Mouse (Mus musculus): ENCODE data around the gene Atrnl1. TPM values are rescaled to one million over a fixed set of nuclear protein-coding genes. Genes with fewer than 3 reads are reported as not detected.
A peak's percentile ranks its signal among the peaks of the same experiment; 100 is the strongest.
"Not testable (repeated sequence)": the region's sequence is repeated elsewhere in the genome, so short reads cannot be mapped to it uniquely, and the experiment has no call there.

Gene Atrnl1
- polyA plus RNA-seq, 1 experiment from 2014 or later = 11.6 TPM

DNA sequence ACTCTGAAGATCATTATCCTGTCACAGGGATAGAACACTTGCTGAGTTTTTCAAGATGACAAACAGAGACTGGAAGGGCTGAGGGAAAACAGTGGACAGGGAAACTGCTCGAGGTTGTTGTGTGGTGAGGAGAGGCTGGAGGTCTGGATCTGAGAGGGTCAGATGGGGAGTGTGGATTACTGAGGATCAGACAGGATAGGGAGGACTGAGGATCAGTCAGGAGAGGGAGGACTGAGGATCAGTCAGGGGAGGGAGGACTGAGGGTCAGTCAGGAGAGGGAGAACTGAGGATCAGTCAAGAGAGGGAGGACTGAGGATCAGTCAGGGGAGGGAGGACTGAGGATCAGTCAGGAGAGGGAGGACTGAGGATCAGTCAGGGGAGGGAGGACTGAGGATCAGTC is 269.0 kb downstream of the Atrnl1 start:
- not testable (repeated sequence) for H3K9me3 ChIP-seq (ENCODE audit: control insufficient read depth, low read length); H3K27ac ChIP-seq (replicated peaks; ENCODE audit: low read depth, low read length); DNase-seq; H3K9ac ChIP-seq (replicated peaks; ENCODE audit: low read length); H3K27me3 ChIP-seq (ENCODE audit: control insufficient read depth, insufficient read depth, low read length); H3K4me2 ChIP-seq (ENCODE audit: low read length); H3K4me3 ChIP-seq (replicated peaks; ENCODE audit: low read depth, low read length); H3K36me3 ChIP-seq (ENCODE audit: control insufficient read depth, insufficient read depth, low read length); H3K4me1 ChIP-seq (ENCODE audit: control insufficient read depth, insufficient read depth, low read length); ATAC-seq (ENCODE audit: low FRiP score, low TSS enrichment)
- 82% methylated on average over 1 of the region's 1 CpGs for WGBS

GRCm38 (mm10) chr19:57881927-57882326 is 271.1 kb downstream of the Atrnl1 start:
- Histone ChIP-seq H3K4me3 (replicated peaks; ENCODE audit: low read depth, low read length) (no peak overlapping the region), H3K27ac (replicated peaks; ENCODE audit: low read depth, low read length) (no peak overlapping the region), H3K9me3 (ENCODE audit: control insufficient read depth, low read length) (no peaks in the 10 kb centered on the region), H3K36me3 (ENCODE audit: control insufficient read depth, insufficient read depth, low read length) (no peaks in the 10 kb centered on the region), H3K27me3 (ENCODE audit: control insufficient read depth, insufficient read depth, low read length) (no peaks in the 10 kb centered on the region), H3K9ac (replicated peaks; ENCODE audit: low read length) (no peak overlapping the region), H3K4me2 (ENCODE audit: low read length) (no peak overlapping the region), H3K4me1 (ENCODE audit: control insufficient read depth, insufficient read depth, low read length) (no peaks in the 10 kb centered on the region)
- DNase-seq = no peak
- ATAC-seq (ENCODE audit: low FRiP score, low TSS enrichment) = no peak
- 94% methylated on average over 7 of the region's 7 CpGs for WGBS

DNA sequence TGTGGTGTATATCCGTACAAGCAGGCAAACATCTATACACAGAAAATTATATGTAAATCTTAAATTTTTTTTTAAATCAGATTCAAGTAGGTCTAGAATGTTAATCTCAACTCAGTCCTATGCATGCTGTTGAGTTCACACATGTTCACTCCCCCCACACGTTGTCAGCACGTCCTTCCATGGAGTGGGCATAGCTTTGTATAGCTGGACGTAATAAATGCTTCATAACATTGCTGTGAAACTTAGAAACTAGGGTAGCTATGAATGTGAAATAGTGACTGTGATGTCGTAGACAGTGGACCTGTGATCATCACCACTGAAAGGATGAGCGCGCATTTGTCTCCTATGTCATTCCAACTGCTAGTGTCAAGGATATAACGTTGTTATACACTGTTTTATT is 278.0 kb downstream of the Atrnl1 start:
- 89% methylated on average over 8 of the region's 8 CpGs for WGBS

GRCm38 (mm10) chr19:57889741-57890140 is 278.9 kb downstream of the Atrnl1 start:
- Histone ChIP-seq H3K36me3 (ENCODE audit: control insufficient read depth, insufficient read depth, low read length) (no peaks in the 10 kb centered on the region), H3K4me3 (replicated peaks; ENCODE audit: low read depth, low read length) (no peak overlapping the region), H3K4me1 (ENCODE audit: control insufficient read depth, insufficient read depth, low read length) (peaks cover 9% of the 10 kb centered on the region; the same call in 1 of the 2 replicates), H3K9me3 (ENCODE audit: control insufficient read depth, low read length) (no peaks in the 10 kb centered on the region), H3K27ac (replicated peaks; ENCODE audit: low read depth, low read length) (no peak overlapping the region), H3K27me3 (ENCODE audit: control insufficient read depth, insufficient read depth, low read length) (no peaks in the 10 kb centered on the region), H3K9ac (replicated peaks; ENCODE audit: low read length) (no peak overlapping the region), H3K4me2 (ENCODE audit: low read length) (no peak overlapping the region)
- WGBS = 56% methylated on average over 3 of the region's 3 CpGs
- DNase-seq (no peak), ATAC-seq (ENCODE audit: low FRiP score, low TSS enrichment) (no peak)

More for the DNA sequence above, 278.0 kb downstream of the Atrnl1 start:
- Histone ChIP-seq H3K36me3 (ENCODE audit: control insufficient read depth, insufficient read depth, low read length) (no peaks in the 10 kb centered on the region), H3K4me2 (ENCODE audit: low read length) (no peak overlapping the region), H3K27ac (replicated peaks; ENCODE audit: low read depth, low read length) (no peak overlapping the region), H3K4me1 (ENCODE audit: control insufficient read depth, insufficient read depth, low read length) (peaks cover 9% of the 10 kb centered on the region; the same call in 1 of the 2 replicates), H3K4me3 (replicated peaks; ENCODE audit: low read depth, low read length) (no peak overlapping the region), H3K9me3 (ENCODE audit: control insufficient read depth, low read length) (no peaks in the 10 kb centered on the region), H3K9ac (replicated peaks; ENCODE audit: low read length) (no peak overlapping the region), H3K27me3 (ENCODE audit: control insufficient read depth, insufficient read depth, low read length) (no peaks in the 10 kb centered on the region)
- DNase-seq = no peak
- ATAC-seq (ENCODE audit: low FRiP score, low TSS enrichment) = no peak

- Histone ChIP-seq H3K27ac (replicated peaks; ENCODE audit: low read depth, low read length) (no peak overlapping the region), H3K9me3 (ENCODE audit: control insufficient read depth, low read length) (no peaks in the 10 kb centered on the region), H3K9ac (replicated peaks; ENCODE audit: low read length) (no peak overlapping the region), H3K4me1 (ENCODE audit: control insufficient read depth, insufficient read depth, low read length) (peaks cover 9% of the 10 kb centered on the region; the same call in 1 of the 2 replicates), H3K4me2 (ENCODE audit: low read length) (no peak overlapping the region), H3K4me3 (replicated peaks; ENCODE audit: low read depth, low read length) (no peak overlapping the region), H3K36me3 (ENCODE audit: control insufficient read depth, insufficient read depth, low read length) (no peaks in the 10 kb centered on the region), H3K27me3 (ENCODE audit: control insufficient read depth, insufficient read depth, low read length) (no peaks in the 10 kb centered on the region)
- DNase-seq = no peak
- 24% methylated on average over 3 of the region's 3 CpGs for WGBS
- ATAC-seq (ENCODE audit: low FRiP score, low TSS enrichment) = no peak
Measured at GRCm38 (mm10) chr19:57890954-57891353, 280.1 kb downstream of the Atrnl1 start.

- H3K4me3 ChIP-seq (replicated peaks; ENCODE audit: low read depth, low read length) = no peak overlapping the region
- H3K9ac ChIP-seq (replicated peaks; ENCODE audit: low read length) = no peak overlapping the region
- no peaks in the 10 kb centered on the region for H3K27me3 ChIP-seq (ENCODE audit: control insufficient read depth, insufficient read depth, low read length)
- DNase-seq (no peak), ATAC-seq (ENCODE audit: low FRiP score, low TSS enrichment) (no peak)
- peaks cover 9% of the 10 kb centered on the region; the same call in 1 of the 2 replicates for H3K4me1 ChIP-seq (ENCODE audit: control insufficient read depth, insufficient read depth, low read length)
- no peak overlapping the region for H3K4me2 ChIP-seq (ENCODE audit: low read length)
- no peaks in the 10 kb centered on the region for H3K9me3 ChIP-seq (ENCODE audit: control insufficient read depth, low read length)
- WGBS = 43% methylated on average over 1 of the region's 1 CpGs
- H3K27ac ChIP-seq (replicated peaks; ENCODE audit: low read depth, low read length) = no peak overlapping the region
- H3K36me3 ChIP-seq (ENCODE audit: control insufficient read depth, insufficient read depth, low read length) = no peaks in the 10 kb centered on the region
Measured at GRCm38 (mm10) chr19:57894191-57894590, 283.4 kb downstream of the Atrnl1 start.

- Histone ChIP-seq H3K4me3 (replicated peaks; ENCODE audit: low read depth, low read length) (no peak overlapping the region), H3K36me3 (ENCODE audit: control insufficient read depth, insufficient read depth, low read length) (no peaks in the 10 kb centered on the region), H3K9me3 (ENCODE audit: control insufficient read depth, low read length) (no peaks in the 10 kb centered on the region), H3K27me3 (ENCODE audit: control insufficient read depth, insufficient read depth, low read length) (no peaks in the 10 kb centered on the region), H3K9ac (replicated peaks; ENCODE audit: low read length) (no peak overlapping the region), H3K27ac (replicated peaks; ENCODE audit: low read depth, low read length) (no peak overlapping the region), H3K4me2 (ENCODE audit: low read length) (no peak overlapping the region), H3K4me1 (ENCODE audit: control insufficient read depth, insufficient read depth, low read length) (no peaks in the 10 kb centered on the region)
- DNase-seq (peak; percentile 60), ATAC-seq (ENCODE audit: low FRiP score, low TSS enrichment) (no peak)
- 74% methylated on average over 1 of the region's 1 CpGs for WGBS
Measured at GRCm38 (mm10) chr19:57900037-57900436, 289.2 kb downstream of the Atrnl1 start.

GRCm38 (mm10) chr19:57909466-57909865 is 298.6 kb downstream of the Atrnl1 start:
- H3K9me3 ChIP-seq (ENCODE audit: control insufficient read depth, low read length) = no peaks in the 10 kb centered on the region
- no peak overlapping the region for H3K27ac ChIP-seq (replicated peaks; ENCODE audit: low read depth, low read length)
- no peak for ATAC-seq (ENCODE audit: low FRiP score, low TSS enrichment)

GRCm38 (mm10) chr19:57910650-57911049 is 299.8 kb downstream of the Atrnl1 start:
- H3K9ac ChIP-seq (replicated peaks; ENCODE audit: low read length) = no peak overlapping the region
- no peak for ATAC-seq (ENCODE audit: low FRiP score, low TSS enrichment)
- WGBS = 95% methylated on average over 6 of the region's 6 CpGs
- no peak for DNase-seq
- H3K27me3 ChIP-seq (ENCODE audit: control insufficient read depth, insufficient read depth, low read length) = no peaks in the 10 kb centered on the region
- H3K27ac ChIP-seq (replicated peaks; ENCODE audit: low read depth, low read length) = no peak overlapping the region
- H3K4me1 ChIP-seq (ENCODE audit: control insufficient read depth, insufficient read depth, low read length) = 0 out of 2 replicates have a peak, but pooled peaks cover 2% of the 10 kb centered on the region
- no peaks in the 10 kb centered on the region for H3K9me3 ChIP-seq (ENCODE audit: control insufficient read depth, low read length)
- no peaks in the 10 kb centered on the region for H3K36me3 ChIP-seq (ENCODE audit: control insufficient read depth, insufficient read depth, low read length)
- no peak overlapping the region for H3K4me3 ChIP-seq (replicated peaks; ENCODE audit: low read depth, low read length)
- no peak overlapping the region for H3K4me2 ChIP-seq (ENCODE audit: low read length)

More at GRCm38 (mm10) chr19:57909466-57909865, 298.6 kb downstream of the Atrnl1 start:
- no peak overlapping the region for H3K9ac ChIP-seq (replicated peaks; ENCODE audit: low read length)
- 0 out of 2 replicates have a peak, but pooled peaks cover 2% of the 10 kb centered on the region for H3K4me1 ChIP-seq (ENCODE audit: control insufficient read depth, insufficient read depth, low read length)
- no peaks in the 10 kb centered on the region for H3K27me3 ChIP-seq (ENCODE audit: control insufficient read depth, insufficient read depth, low read length)
- 95% methylated on average over 6 of the region's 6 CpGs for WGBS
- H3K4me3 ChIP-seq (replicated peaks; ENCODE audit: low read depth, low read length) = no peak overlapping the region
- H3K36me3 ChIP-seq (ENCODE audit: control insufficient read depth, insufficient read depth, low read length) = no peaks in the 10 kb centered on the region
- no peak for DNase-seq
- H3K4me2 ChIP-seq (ENCODE audit: low read length) = no peak overlapping the region
